15 mouse cellular contexts compared by ENCODE assay signal in the genomic region with DNA sequence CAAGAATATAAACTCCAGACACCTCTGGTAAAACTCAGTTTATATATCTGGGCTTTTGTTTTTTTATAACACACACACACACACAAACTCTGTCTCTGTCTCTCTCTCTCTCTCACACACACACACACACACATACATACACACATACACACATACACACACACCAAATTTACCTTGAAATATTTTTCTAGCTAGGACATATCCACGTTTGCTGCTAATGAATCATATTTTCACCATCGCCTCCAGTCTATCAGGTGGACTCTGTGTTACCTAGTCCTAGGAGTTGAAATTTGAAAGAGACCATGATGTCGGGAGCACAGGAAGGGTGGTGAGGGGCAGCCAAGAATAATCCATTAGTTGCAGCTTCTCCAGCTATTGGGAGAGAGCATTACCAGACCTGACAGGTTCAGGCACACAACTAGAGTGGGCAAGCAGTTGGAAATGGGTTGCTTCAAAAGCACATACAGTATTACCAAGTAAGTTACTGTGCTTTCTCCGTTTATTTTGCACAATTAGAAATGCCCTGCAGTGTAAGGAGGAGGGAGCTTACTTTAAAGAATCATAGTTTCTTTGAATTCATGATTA. TPM values are rescaled to one million over a fixed set of nuclear protein-coding genes. Genes with fewer than 3 reads are reported as not detected.
A peak's percentile ranks its signal among the peaks of the same experiment; 100 is the strongest.
DNase-seq lines count a peak whose midpoint lies in the region; ATAC-seq lines count a peak whose summit lies in the region.
"Had no signal": no experiment of that assay in that cellular context is flagged by ENCODE, and none has a peak within 500 bp of the region (broad histone marks: within the 10 kb centered on the region; RNA-seq: fewer than 3 reads in every experiment).

No protein-coding gene starts in this region.

- H3K9ac ChIP-seq in embryonic facial prominence, embryonic 14.5 days (ENCODE audit: low read depth, low read length) = peak overlapping the region; percentile 32; the same call in 1 of the 2 replicates
- peak overlapping the region; percentile 79 for H3K9ac ChIP-seq in hindbrain, embryonic 12.5 days
- H3K9ac ChIP-seq in midbrain, embryonic 15.5 days = peak overlapping the region; percentile 21; the same call in 1 of the 2 replicates
- H3K9ac ChIP-seq: liver, embryonic 12.5 days had no signal

- H3K4me3 ChIP-seq in embryonic facial prominence, embryonic 10.5 days = peak overlapping the region; percentile 74
- H3K4me3 ChIP-seq in embryonic facial prominence, embryonic 14.5 days (ENCODE audit: low read depth, low read length) = no peak overlapping the region
- H3K4me3 ChIP-seq in hindbrain, embryonic 12.5 days = peak overlapping the region; percentile 97
- peak overlapping the region; percentile 88 for H3K4me3 ChIP-seq in midbrain, embryonic 15.5 days
- H3K4me3 ChIP-seq: liver, embryonic 12.5 days had no signal

- 4% methylated on average over 4 of the region's 4 CpGs for WGBS in embryonic facial prominence, embryonic 10.5 days
- WGBS in embryonic facial prominence, embryonic 14.5 days = 19% methylated on average over 4 of the region's 4 CpGs
- 4% methylated on average over 4 of the region's 4 CpGs for WGBS in hindbrain, embryonic 12.5 days
- WGBS in midbrain, embryonic 15.5 days = 9% methylated on average over 4 of the region's 4 CpGs

- intact Hi-C loops in gastrocnemius, postnatal 14 days (cut with DNase I; ENCODE audit: low total_unique reads) = loop anchor here (10.0 kb wide), 1 partner anchor 266 kb away; a partner anchor contains a TSS

- H3K9me3 ChIP-seq in embryonic facial prominence, embryonic 10.5 days = no peaks in the 10 kb centered on the region
- H3K9me3 ChIP-seq in embryonic facial prominence, embryonic 14.5 days (ENCODE audit: control insufficient read depth, low read length) = no peaks in the 10 kb centered on the region
- no peaks in the 10 kb centered on the region for H3K9me3 ChIP-seq in hindbrain, embryonic 12.5 days (replicated peaks)
- H3K9me3 ChIP-seq in midbrain, embryonic 15.5 days = no peaks in the 10 kb centered on the region
- H3K9me3 ChIP-seq: liver, embryonic 12.5 days had no signal

- H3K27ac ChIP-seq in embryonic facial prominence, embryonic 10.5 days (replicated peaks) = 0 out of 2 replicates have a peak overlapping the region, but pooled peaks have one; percentile 4
- H3K27ac ChIP-seq in embryonic facial prominence, embryonic 14.5 days (replicated peaks; ENCODE audit: low read depth, low read length) = no peak overlapping the region; the same call in 1 of the 2 replicates
- peak overlapping the region; percentile 96 for H3K27ac ChIP-seq in hindbrain, embryonic 12.5 days
- H3K27ac ChIP-seq in midbrain, embryonic 15.5 days = peak overlapping the region; percentile 96
- H3K27ac ChIP-seq: liver, embryonic 12.5 days had no signal

- no peak for DNase-seq in embryonic facial prominence, embryonic 10.5 days (ENCODE audit: low spot score)
- no peak for DNase-seq in embryonic facial prominence, embryonic 14.5 days (ENCODE audit: low spot score)
- DNase-seq in cerebellum, postnatal 4 days (ENCODE audit: low spot score in 2 of 2) = no peak
- no peak for DNase-seq in gastrocnemius, postnatal 14 days
- no peak for DNase-seq in right cerebral cortex, postnatal 4 days
- DNase-seq: cerebellum, postnatal 25 days; lung, postnatal 10 days; spleen, adult 18-20 months had no signal

- H3K36me3 ChIP-seq in embryonic facial prominence, embryonic 10.5 days (replicated peaks) = no peaks in the 10 kb centered on the region
- no peaks in the 10 kb centered on the region for H3K36me3 ChIP-seq in embryonic facial prominence, embryonic 14.5 days (ENCODE audit: control insufficient read depth, insufficient read depth, low read length)
- H3K36me3 ChIP-seq in hindbrain, embryonic 12.5 days = no peaks in the 10 kb centered on the region
- H3K36me3 ChIP-seq in midbrain, embryonic 15.5 days (replicated peaks) = no peaks in the 10 kb centered on the region
- H3K36me3 ChIP-seq: liver, embryonic 12.5 days had no signal

- no peak for ATAC-seq in embryonic facial prominence, embryonic 14.5 days (ENCODE audit: low read depth)
- no peak for ATAC-seq in hindbrain, embryonic 12.5 days (ENCODE audit: low FRiP score)
- ATAC-seq in midbrain, embryonic 15.5 days (replicated peaks) = no peak
- ATAC-seq: intestine, postnatal 0 days; liver, embryonic 12.5 days; Patski had no signal

- H3K27me3 ChIP-seq in embryonic facial prominence, embryonic 10.5 days (replicated peaks; ENCODE audit: low read depth, poor library complexity, severe bottlenecking) = peaks cover 100% of the 10 kb centered on the region
- H3K27me3 ChIP-seq in embryonic facial prominence, embryonic 14.5 days (replicated peaks; ENCODE audit: control insufficient read depth, insufficient read depth, low read length) = peaks cover 94% of the 10 kb centered on the region
- 0 out of 2 replicates have a peak, but pooled peaks cover 3% of the 10 kb centered on the region for H3K27me3 ChIP-seq in hindbrain, embryonic 12.5 days
- H3K27me3 ChIP-seq in midbrain, embryonic 15.5 days (replicated peaks) = no peaks in the 10 kb centered on the region
- H3K27me3 ChIP-seq: CH12.LX, Patski had no signal

- H3K4me1 ChIP-seq in embryonic facial prominence, embryonic 10.5 days = peaks cover 45% of the 10 kb centered on the region
- peaks cover 4% of the 10 kb centered on the region; the same call in 1 of the 2 replicates for H3K4me1 ChIP-seq in embryonic facial prominence, embryonic 14.5 days (ENCODE audit: control insufficient read depth, insufficient read depth, low read length)
- peaks cover 50% of the 10 kb centered on the region for H3K4me1 ChIP-seq in hindbrain, embryonic 12.5 days
- H3K4me1 ChIP-seq in midbrain, embryonic 15.5 days = peaks cover 63% of the 10 kb centered on the region
- H3K4me1 ChIP-seq: liver, embryonic 12.5 days had no signal

- peak overlapping the region; percentile 25 for H3K4me2 ChIP-seq in embryonic facial prominence, embryonic 14.5 days (ENCODE audit: low read depth, low read length)
- peak overlapping the region; percentile 97 for H3K4me2 ChIP-seq in hindbrain, embryonic 12.5 days (replicated peaks)
- peak overlapping the region; percentile 94 for H3K4me2 ChIP-seq in midbrain, embryonic 15.5 days
- H3K4me2 ChIP-seq: liver, embryonic 12.5 days had no signal

RNA-seq across cellular contexts. Expression of a gene that starts 6.9 kb away (rescaled TPM):
- polyA plus RNA-seq in embryonic facial prominence, embryonic 10.5 days (2016; fragmentation: Nextera tagmentation; extraction: Ambion mirVana) = 6.8 and 7.5 TPM in 2 replicates
- 2.9 and 3.4 TPM in 2 replicates for polyA plus RNA-seq in embryonic facial prominence, embryonic 14.5 days (2014; fragmentation: Nextera tagmentation; extraction: Ambion mirVana)
- polyA plus RNA-seq in hindbrain, embryonic 12.5 days (2016; fragmentation: Nextera tagmentation; extraction: Ambion mirVana) = 28.8 and 29.2 TPM in 2 replicates
- 19.0 and 21.3 TPM in 2 replicates for polyA plus RNA-seq in midbrain, embryonic 15.5 days (2015; fragmentation: Nextera tagmentation; extraction: Ambion mirVana)
- total RNA-seq in gastrocnemius, postnatal 14 days (2021) = not detected
- total RNA-seq: CH12.LX had no signal
- polyA plus RNA-seq: heart, embryonic 16.5 days had no signal

Comparison
In these comparisons a context has a peak if more than half of its experiments do, and no peak if none do; other contexts are left out.
1. H3K4me2 ChIP-seq: peak in every context shown above with its lines; median percentile 97 in hindbrain, embryonic 12.5 days; 94 in midbrain, embryonic 15.5 days; 25 in embryonic facial prominence, embryonic 14.5 days.
2. H3K9ac ChIP-seq: peak in every context shown above with its lines; median percentile 79 in hindbrain, embryonic 12.5 days; 32 in embryonic facial prominence, embryonic 14.5 days; 21 in midbrain, embryonic 15.5 days.